9 mouse cellular contexts compared by ENCODE assay signal in the genomic region with DNA sequence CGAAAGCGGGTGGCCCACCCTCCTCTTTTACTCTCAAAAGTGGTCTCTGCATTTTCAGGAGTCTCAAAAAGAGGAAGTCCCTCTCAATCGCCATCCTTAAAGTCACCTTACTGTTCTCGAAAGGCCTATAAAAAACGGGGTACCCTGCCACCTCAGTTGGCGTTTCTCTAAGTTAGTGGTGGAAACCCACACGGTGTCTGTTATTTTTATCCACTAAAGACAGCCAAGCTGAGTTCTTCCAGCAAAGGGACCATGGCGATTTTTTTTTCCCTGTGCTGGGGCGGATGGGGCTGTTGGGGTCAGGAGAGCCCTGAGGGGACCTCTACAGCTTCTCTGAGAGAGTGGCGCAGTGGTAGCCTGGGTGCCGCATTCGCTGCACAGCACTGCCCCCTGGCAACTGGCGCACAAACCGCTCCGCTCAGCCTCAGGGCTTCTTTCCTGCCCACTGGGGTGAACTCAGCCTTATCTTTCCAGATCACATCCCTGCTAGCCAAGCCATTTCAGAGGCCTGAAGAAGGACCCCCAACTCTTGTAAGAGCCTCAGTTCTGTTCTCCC. TPM values are rescaled to one million over a fixed set of nuclear protein-coding genes. Genes with fewer than 3 reads are reported as not detected.
A peak's percentile ranks its signal among the peaks of the same experiment; 100 is the strongest.
DNase-seq lines count a peak whose midpoint lies in the region; ATAC-seq and TF ChIP-seq lines count a peak whose summit lies in the region.
"Had no signal": no experiment of that assay in that cellular context is flagged by ENCODE, and none has a peak within 500 bp of the region (broad histone marks: within the 10 kb centered on the region; RNA-seq: fewer than 3 reads in every experiment).

No protein-coding gene starts in this region.

- peaks cover 12% of the 10 kb centered on the region for H3K27me3 ChIP-seq in heart, adult 2 months (ENCODE audit: control insufficient read depth, insufficient read depth, low read length)
- peaks cover 61% of the 10 kb centered on the region for H3K27me3 ChIP-seq in heart, embryonic 12.5 days (replicated peaks)
- H3K27me3 ChIP-seq in forebrain, embryonic 10.5 days (ENCODE audit: poor library complexity, severe bottlenecking) = peaks cover 78% of the 10 kb centered on the region
- H3K27me3 ChIP-seq in intestine, postnatal 0 days (replicated peaks; ENCODE audit: control insufficient read depth, insufficient read depth, low read length) = peaks cover 63% of the 10 kb centered on the region
- peaks cover 67% of the 10 kb centered on the region for H3K27me3 ChIP-seq in neural tube, embryonic 11.5 days (ENCODE audit: control insufficient read depth, insufficient read depth, low read length)

- no peak overlapping the region for H3K4me3 ChIP-seq in heart, adult 2 months
- H3K4me3 ChIP-seq in heart, embryonic 12.5 days = no peak overlapping the region
- H3K4me3 ChIP-seq in forebrain, embryonic 10.5 days = peak overlapping the region; percentile 27
- no peak overlapping the region for H3K4me3 ChIP-seq in intestine, postnatal 0 days (ENCODE audit: low read depth, low read length)
- no peak overlapping the region for H3K4me3 ChIP-seq in neural tube, embryonic 11.5 days (ENCODE audit: low read depth, low read length)

- TF ChIP-seq EP300 in heart, adult 2 months (IDR thresholded peaks at IDR 0.05; ENCODE audit: insufficient read depth, low read depth, low read length) = no peak

- intact Hi-C loops in heart, adult 2 months (cut with DNase I) = loop anchor here (5.0 kb wide), 1 partner anchor 389 kb away; no protein-coding TSS in a partner anchor
- intact Hi-C loops in left cerebral cortex, postnatal 25 days (cut with DNase I) = loop anchor here (1.0 to 10.0 kb wide), 2 partner anchors 121 to 285 kb away; partner anchors contain the start of gene Shtn1

- no peaks in the 10 kb centered on the region for H3K36me3 ChIP-seq in heart, adult 2 months (ENCODE audit: control insufficient read depth, insufficient read depth, low read length)
- no peaks in the 10 kb centered on the region for H3K36me3 ChIP-seq in heart, embryonic 12.5 days
- no peaks in the 10 kb centered on the region for H3K36me3 ChIP-seq in forebrain, embryonic 10.5 days (replicated peaks)
- H3K36me3 ChIP-seq in intestine, postnatal 0 days (ENCODE audit: control insufficient read depth, insufficient read depth) = no peaks in the 10 kb centered on the region
- no peaks in the 10 kb centered on the region for H3K36me3 ChIP-seq in neural tube, embryonic 11.5 days (ENCODE audit: control insufficient read depth, insufficient read depth, low read length)

- peak; percentile 11 to 57 for DNase-seq in heart, adult 2 months
- DNase-seq in R1 (ENCODE audit: low read depth, low spot score) = peak; percentile 37
- DNase-seq in forebrain, embryonic 10.5 days (ENCODE audit: extremely low spot score, low spot score) = peak; percentile 79
- DNase-seq in left cerebral cortex, postnatal 25 days (ENCODE audit: low spot score in 2 of 2) = peak; percentile 40 to 48
- peak; percentile 67 for DNase-seq in neural tube, embryonic 11.5 days (ENCODE audit: low spot score)
- no peak for DNase-seq in adipocyte (ENCODE audit: low spot score)

- peaks cover 1% of the 10 kb centered on the region; the same call in 1 of the 2 replicates for H3K9me3 ChIP-seq in heart, embryonic 12.5 days (replicated peaks)
- peaks cover 11% of the 10 kb centered on the region; the same call in 1 of the 2 replicates for H3K9me3 ChIP-seq in forebrain, embryonic 10.5 days
- no peaks in the 10 kb centered on the region for H3K9me3 ChIP-seq in intestine, postnatal 0 days (ENCODE audit: control insufficient read depth)
- peaks cover 4% of the 10 kb centered on the region; the same call in 1 of the 2 replicates for H3K9me3 ChIP-seq in neural tube, embryonic 11.5 days (ENCODE audit: control insufficient read depth, low read length)

- no peak for TF ChIP-seq POLR2A in heart, adult 2 months (IDR thresholded peaks at IDR 0.05; ENCODE audit: insufficient read depth, low read depth, low read length)

- no peak overlapping the region for H3K9ac ChIP-seq in heart, adult 2 months (ENCODE audit: low read depth, low read length)
- no peak overlapping the region for H3K9ac ChIP-seq in heart, embryonic 12.5 days
- no peak overlapping the region for H3K9ac ChIP-seq in intestine, postnatal 0 days (ENCODE audit: low read depth, low read length)
- H3K9ac ChIP-seq in neural tube, embryonic 11.5 days (ENCODE audit: low read length) = no peak overlapping the region

- 9% methylated on average over 15 of the region's 15 CpGs for WGBS in heart, adult 2 months
- WGBS in heart, embryonic 12.5 days = 5% methylated on average over 15 of the region's 15 CpGs
- 2% methylated on average over 15 of the region's 15 CpGs for WGBS in forebrain, embryonic 10.5 days
- 9% methylated on average over 15 of the region's 15 CpGs for WGBS in intestine, postnatal 0 days
- under 1% methylated on average over 15 of the region's 15 CpGs for WGBS in neural tube, embryonic 11.5 days

- no peak overlapping the region for H3K27ac ChIP-seq in heart, adult 2 months
- H3K27ac ChIP-seq in heart, embryonic 12.5 days (ENCODE audit: poor library complexity, severe bottlenecking) = no peak overlapping the region
- peak overlapping the region; percentile 58; the same call in 1 of the 2 replicates for H3K27ac ChIP-seq in forebrain, embryonic 10.5 days
- H3K27ac ChIP-seq in intestine, postnatal 0 days (ENCODE audit: low read depth, low read length) = no peak overlapping the region
- no peak overlapping the region for H3K27ac ChIP-seq in neural tube, embryonic 11.5 days (ENCODE audit: low read depth, low read length)

- peak; percentile 70 for TF ChIP-seq CTCF in heart, adult 2 months (IDR thresholded peaks at IDR 0.05)
- peak; percentile 83 for TF ChIP-seq CTCF in intestine, postnatal 0 days (IDR thresholded peaks at IDR 0.05; ENCODE audit: low read depth)

- no peaks in the 10 kb centered on the region for H3K4me1 ChIP-seq in heart, adult 2 months (ENCODE audit: control insufficient read depth, insufficient read depth, low read length)
- H3K4me1 ChIP-seq in heart, embryonic 12.5 days (replicated peaks) = peaks cover 9% of the 10 kb centered on the region
- peaks cover 31% of the 10 kb centered on the region for H3K4me1 ChIP-seq in forebrain, embryonic 10.5 days
- no peaks in the 10 kb centered on the region for H3K4me1 ChIP-seq in intestine, postnatal 0 days (replicated peaks; ENCODE audit: control insufficient read depth, insufficient read depth, low read length)
- peaks cover 2% of the 10 kb centered on the region; the same call in 1 of the 2 replicates for H3K4me1 ChIP-seq in neural tube, embryonic 11.5 days (ENCODE audit: control insufficient read depth, insufficient read depth, low read length)

- H3K79me2 ChIP-seq in heart, adult 2 months (replicated peaks; ENCODE audit: control insufficient read depth, insufficient read depth, low read length) = no peaks in the 10 kb centered on the region

- no peak for ATAC-seq in heart, embryonic 12.5 days (ENCODE audit: insufficient number of reproducible peaks, low FRiP score)
- ATAC-seq in intestine, postnatal 0 days = no peak
- peak; percentile 53; the same call in 1 of the 2 replicates for ATAC-seq in neural tube, embryonic 11.5 days (ENCODE audit: insufficient read depth, low FRiP score, low TSS enrichment)

- H3K4me2 ChIP-seq in heart, embryonic 12.5 days = no peak overlapping the region
- no peak overlapping the region for H3K4me2 ChIP-seq in intestine, postnatal 0 days (replicated peaks; ENCODE audit: low read depth)
- no peak overlapping the region for H3K4me2 ChIP-seq in neural tube, embryonic 11.5 days (ENCODE audit: low read depth)

RNA-seq across cellular contexts. Expression of gene Kcnk18, which starts 22.8 kb away (rescaled TPM):
- total RNA-seq in heart, adult 2 months (2021) = not detected
- polyA plus RNA-seq in heart, adult 2 months (2012; rRNA removed) = not detected in 2 replicates
- not detected in 2 replicates for polyA plus RNA-seq in heart, embryonic 12.5 days (2016; fragmentation: Nextera tagmentation; extraction: Ambion mirVana)
- polyA plus RNA-seq in forebrain, embryonic 10.5 days (2016; fragmentation: Nextera tagmentation; extraction: Ambion mirVana) = not detected in 2 replicates
- not detected in 2 replicates for polyA plus RNA-seq in intestine, postnatal 0 days (2015; fragmentation: Nextera tagmentation; extraction: Ambion mirVana)
- not detected for total RNA-seq in left cerebral cortex, postnatal 25 days (2021)
- polyA plus RNA-seq in neural tube, embryonic 11.5 days (2014; fragmentation: Nextera tagmentation; extraction: Ambion mirVana) = not detected in 2 replicates
- total RNA-seq: layer of hippocampus, adult 8-10 months had no signal

RNA-seq across cellular contexts. Expression of gene Vax1, which starts 26.3 kb away (rescaled TPM):
- not detected for total RNA-seq in heart, adult 2 months (2021)
- not detected in 2 replicates for polyA plus RNA-seq in heart, adult 2 months (2012; rRNA removed)
- polyA plus RNA-seq in heart, embryonic 12.5 days (2016; fragmentation: Nextera tagmentation; extraction: Ambion mirVana) = not detected in 2 replicates
- polyA plus RNA-seq in forebrain, embryonic 10.5 days (2016; fragmentation: Nextera tagmentation; extraction: Ambion mirVana) = 0.50 and 1.0 TPM in 2 replicates
- not detected in 2 replicates for polyA plus RNA-seq in intestine, postnatal 0 days (2015; fragmentation: Nextera tagmentation; extraction: Ambion mirVana)
- 1 to 10 TPM; 1.4 to 1.7 TPM for total RNA-seq in left cerebral cortex, postnatal 25 days (2021)
- polyA plus RNA-seq in neural tube, embryonic 11.5 days (2014; fragmentation: Nextera tagmentation; extraction: Ambion mirVana) = not detected in 2 replicates
